Mouse (Mus musculus): ENCODE results near the gene 1110051M20Rik.

DNA sequence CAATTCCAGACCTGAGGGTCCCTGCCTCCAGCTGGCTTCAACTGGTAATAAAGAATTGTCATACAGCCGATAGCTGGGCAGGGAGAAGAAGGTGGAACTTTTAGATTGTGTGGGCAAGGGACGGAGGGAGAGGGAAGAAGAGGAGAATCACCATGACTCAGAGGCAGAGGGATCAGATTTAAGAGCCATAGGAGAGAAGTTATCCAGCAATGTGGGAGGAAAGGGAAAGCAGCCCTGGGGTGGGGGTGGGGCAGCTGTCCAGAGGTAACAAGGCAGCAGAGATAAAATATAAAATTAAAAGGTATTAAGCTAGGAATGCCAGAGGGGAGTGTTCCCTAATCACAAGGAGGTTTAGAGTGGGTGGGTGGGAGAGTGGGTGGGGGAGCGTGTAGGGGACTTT lies 56.2 kb downstream of the 1110051M20Rik start:
- TF ChIP-seq FLI1 (IDR thresholded peaks at IDR 0.05; ENCODE audit: low read length) (no peak), GATA1 (IDR thresholded peaks at IDR 0.05; ENCODE audit: borderline replicate concordance, low read length) (no peak)

Data from megakaryocyte, embryonic 14.5 days (primary cell).